Mouse (Mus musculus): Measurements from ENCODE around the gene Cstf1.

DNA sequence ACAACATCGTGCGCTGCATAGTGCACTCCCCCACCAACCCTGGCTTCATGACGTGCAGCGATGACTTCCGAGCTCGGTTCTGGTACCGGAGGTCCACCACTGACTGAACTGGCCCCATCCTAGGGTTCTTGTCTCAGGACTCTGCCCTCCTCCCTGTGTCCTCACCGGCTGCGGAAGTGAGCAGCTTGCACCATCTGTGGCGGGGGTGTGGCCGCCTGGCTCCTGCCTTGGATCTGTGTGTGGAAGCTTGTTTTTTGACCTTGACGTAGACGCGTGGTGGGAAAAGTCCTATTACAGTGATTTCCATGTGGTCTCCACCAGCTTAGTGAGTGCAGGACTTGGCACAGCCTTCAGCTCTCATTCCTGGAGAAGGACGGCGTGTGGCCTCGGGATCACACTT, 10.0 kb downstream of the Cstf1 start:
- no peak for TF ChIP-seq SIN3A (IDR thresholded peaks at IDR 0.05; ENCODE audit: low read length)
- TF ChIP-seq CTCF (conservative IDR thresholded peaks at IDR 0.05 in 1 of 2, IDR thresholded peaks at IDR 0.05 in 1 of 2; ENCODE audit: low read depth in 2 of 2, low read length in 2 of 2) = no peak
- no peak for TF ChIP-seq EP300 (IDR thresholded peaks at IDR 0.05; ENCODE audit: low read length)
- no peak for TF ChIP-seq GABPA (IDR thresholded peaks at IDR 0.05; ENCODE audit: insufficient replicate concordance, low read depth, low read length)
- TF ChIP-seq CHD1 (IDR thresholded peaks at IDR 0.05; ENCODE audit: low read depth, low read length) = no peak
- no peak for TF ChIP-seq POLR2AphosphoS2 (IDR thresholded peaks at IDR 0.05; ENCODE audit: low read depth, low read length)
- no peak for TF ChIP-seq POLR2A (IDR thresholded peaks at IDR 0.05; ENCODE audit: low read depth, low read length)
- TF ChIP-seq E2F4 (IDR thresholded peaks at IDR 0.05; ENCODE audit: insufficient replicate concordance, low read depth, low read length) = no peak
- TF ChIP-seq JUND (conservative IDR thresholded peaks at IDR 0.05; ENCODE audit: low read depth, low read length) = no peak
- TF ChIP-seq ETS1 (conservative IDR thresholded peaks at IDR 0.05; ENCODE audit: low read depth, low read length) = no peak
- TF ChIP-seq NRF1 (IDR thresholded peaks at IDR 0.05; ENCODE audit: low read depth, low read length) = no peak
- TF ChIP-seq MEF2A (IDR thresholded peaks at IDR 0.05; ENCODE audit: borderline replicate concordance, low read depth, low read length) = no peak
- no peak for TF ChIP-seq MXI1 (IDR thresholded peaks at IDR 0.05; ENCODE audit: low read depth, low read length)
- TF ChIP-seq USF1 (IDR thresholded peaks at IDR 0.05; ENCODE audit: low read depth, low read length) = no peak
